Mouse (Mus musculus) cerebellum, adult (tissue): ENCODE measurements around the gene Dsp.

Source experiments
- ATAC-seq: cut with Nextera tagmentation; 2 replicates; pipeline ENCODE4 v1.9.2; 2017; ENCODE audit warnings: mild to moderate bottlenecking, moderate library complexity, mixed read lengths; ENCODE audit not compliant: insufficient number of reproducible peaks, low FRiP score, low TSS enrichment

The Dsp gene

GRCm38 (mm10) chr13:38167056-38167455, 16.0 kb downstream of the Dsp start:
- ATAC-seq: no peak

- ATAC-seq: no peak
Measured at GRCm38 (mm10) chr13:38170707-38171144, 19.6 kb downstream of the Dsp start.

- no peak for ATAC-seq
Measured at GRCm38 (mm10) chr13:38193406-38193805, 42.3 kb downstream of the Dsp start.

- no peak for ATAC-seq
Measured at GRCm38 (mm10) chr13:38201413-38201812, 50.3 kb downstream of the Dsp start.

GRCm38 (mm10) chr13:38204171-38204570, 53.1 kb downstream of the Dsp start:
- no peak for ATAC-seq

GRCm38 (mm10) chr13:38204702-38205482, 53.8 kb downstream of the Dsp start, which contains the start of gene Snrnp48:
Gene Snrnp48 (plus strand): TSS chr13:38204938.
- peak; percentile 99 for ATAC-seq

- no peak for ATAC-seq
Measured at GRCm38 (mm10) chr13:38211122-38211521, 60.0 kb downstream of the Dsp start.

- no peak for ATAC-seq
Measured at GRCm38 (mm10) chr13:38218686-38219085, 67.6 kb downstream of the Dsp start.

GRCm38 (mm10) chr13:38220331-38220730, 69.2 kb downstream of the Dsp start:
- ATAC-seq: no peak

GRCm38 (mm10) chr13:38230177-38230821, 79.2 kb downstream of the Dsp start:
- ATAC-seq: no peak

GRCm38 (mm10) chr13:38232411-38232810, 81.3 kb downstream of the Dsp start:
- no peak for ATAC-seq

- no peak for ATAC-seq
Measured at GRCm38 (mm10) chr13:38232856-38233625, 81.9 kb downstream of the Dsp start.

GRCm38 (mm10) chr13:38234651-38235050, 83.6 kb downstream of the Dsp start:
- no peak for ATAC-seq

GRCm38 (mm10) chr13:38235370-38235769, 84.3 kb downstream of the Dsp start:
- no peak for ATAC-seq

GRCm38 (mm10) chr13:38248151-38248550, 97.1 kb downstream of the Dsp start:
- ATAC-seq: no peak
